Mouse (Mus musculus) lung, postnatal 10 days (tissue): ENCODE data around the gene Slc25a25.
A peak's percentile ranks its signal among the peaks of the same experiment; 100 is the strongest.

ENCODE experiments used
- DNase-seq: peaks from one replicate; pipeline ENCODE4 v3.0.0; 2021

The Slc25a25 gene

DNA sequence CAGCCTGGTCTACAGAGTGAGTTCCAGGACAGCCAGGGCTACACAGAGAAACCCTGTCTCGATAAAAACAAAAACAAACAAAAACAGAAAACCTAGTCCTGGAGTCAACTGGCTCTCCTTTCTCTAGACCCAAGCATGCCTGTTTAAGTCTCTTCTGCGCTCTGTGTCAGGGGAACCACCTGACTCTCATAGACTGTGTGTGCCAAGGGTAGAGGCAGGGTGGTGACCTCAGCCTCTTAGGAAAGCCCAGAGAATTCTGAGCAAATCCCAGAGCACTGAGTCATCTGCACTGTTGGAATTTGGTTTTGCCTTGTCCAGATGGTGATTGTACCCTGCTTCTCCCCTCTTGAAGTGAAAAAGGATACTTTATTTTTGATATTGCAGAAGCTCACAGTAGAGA lies 7.1 kb upstream of the Slc25a25 start:
- DNase-seq, result peak; percentile 51

DNA sequence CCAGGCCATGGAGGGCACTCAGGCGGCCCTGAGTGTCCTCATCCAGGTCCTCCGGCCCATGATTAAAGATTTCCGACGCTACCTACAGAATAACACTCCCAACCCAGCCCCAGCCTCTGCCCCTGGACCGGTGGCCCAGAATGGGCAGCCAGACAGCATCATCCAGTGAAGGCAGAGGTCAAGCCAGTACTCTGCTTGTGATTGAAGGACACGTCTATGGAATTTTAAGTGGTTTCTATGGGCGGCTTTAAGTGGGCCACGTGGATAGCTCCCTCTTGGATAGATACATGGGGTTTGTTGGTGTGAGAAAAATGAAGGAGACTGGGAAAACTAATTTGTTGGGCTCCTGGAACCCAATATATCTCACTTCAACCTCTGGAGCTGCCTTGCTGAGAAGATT lies 3.9 kb upstream of the Slc25a25 start:
- DNase-seq, result peak; percentile 40

DNA sequence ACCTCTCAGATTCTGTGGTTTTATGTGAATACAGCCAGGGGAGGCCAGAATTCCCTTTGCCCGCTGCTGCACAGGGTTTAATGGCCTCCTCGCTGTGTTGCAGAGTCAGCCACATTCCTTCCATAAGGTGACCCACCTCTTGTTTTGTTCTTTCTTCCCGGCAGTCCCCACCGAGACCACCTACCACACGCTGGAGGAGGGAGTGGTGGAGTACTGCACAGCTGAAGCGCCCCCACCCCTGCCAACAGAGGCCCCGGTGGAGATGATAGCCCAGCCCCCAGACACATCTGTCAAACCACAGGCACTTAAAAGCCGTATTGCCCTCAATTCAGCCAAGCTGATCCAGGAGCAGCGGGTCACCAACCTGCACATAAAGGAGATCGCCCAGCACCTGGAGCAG lies 3.4 kb upstream of the Slc25a25 start:
- no peak for DNase-seq

DNA sequence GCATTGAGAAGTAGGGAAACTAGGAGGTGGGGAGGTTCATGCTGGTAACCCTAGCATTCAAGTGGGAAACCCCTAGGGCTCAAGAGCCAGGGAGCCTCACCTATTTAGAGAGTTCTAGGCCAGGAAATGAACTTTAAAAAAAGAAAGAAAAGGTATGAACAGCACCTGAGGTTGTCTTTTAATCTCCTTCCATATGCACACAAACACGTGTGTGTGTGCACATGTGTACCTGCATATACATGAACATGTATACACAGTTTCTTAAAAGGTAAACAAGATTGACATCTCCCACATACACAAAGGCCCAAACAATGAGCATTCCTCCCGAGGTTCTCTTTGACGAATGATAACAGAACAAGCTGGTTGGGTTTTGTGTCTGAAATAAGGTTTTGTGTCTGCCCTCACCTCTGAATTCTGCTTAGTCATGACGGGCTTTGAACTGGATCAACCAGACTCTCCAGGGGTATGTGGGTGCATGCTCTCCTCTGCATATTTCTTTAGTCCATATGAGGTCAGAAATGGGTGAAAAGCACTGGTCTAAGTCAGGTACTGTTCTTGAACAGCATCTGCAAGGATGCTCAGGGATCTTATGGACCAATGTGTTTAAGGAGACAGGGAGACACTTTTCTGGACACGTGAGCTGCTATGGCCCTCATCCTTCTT lies 2.5 kb upstream of the Slc25a25 start:
- DNase-seq, result no peak

DNA sequence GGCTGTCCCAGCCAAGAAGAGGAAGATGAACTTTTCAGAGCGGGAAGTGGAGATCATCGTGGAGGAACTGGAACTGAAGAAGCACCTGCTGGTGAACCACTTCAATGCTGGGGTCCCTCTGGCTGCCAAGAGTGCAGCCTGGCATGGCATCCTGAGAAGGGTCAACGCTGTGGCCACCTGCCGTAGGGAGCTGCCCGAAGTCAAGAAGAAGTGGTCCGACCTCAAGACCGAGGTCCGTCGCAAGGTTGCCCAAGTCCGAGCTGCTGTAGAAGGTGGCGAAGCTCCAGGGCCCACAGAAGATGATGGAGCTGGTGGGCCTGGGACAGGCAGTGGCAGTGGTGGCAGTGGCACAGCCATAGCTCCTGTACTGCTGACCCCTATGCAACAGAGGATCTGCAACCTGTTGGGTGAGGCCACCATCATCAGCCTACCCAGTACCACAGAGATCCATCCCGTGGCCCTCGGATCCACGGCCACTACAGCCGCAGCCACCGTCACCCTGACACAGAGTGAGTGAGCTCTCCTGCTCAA lies 1.3 kb upstream of the Slc25a25 start:
- DNase-seq, result no peak

DNA sequence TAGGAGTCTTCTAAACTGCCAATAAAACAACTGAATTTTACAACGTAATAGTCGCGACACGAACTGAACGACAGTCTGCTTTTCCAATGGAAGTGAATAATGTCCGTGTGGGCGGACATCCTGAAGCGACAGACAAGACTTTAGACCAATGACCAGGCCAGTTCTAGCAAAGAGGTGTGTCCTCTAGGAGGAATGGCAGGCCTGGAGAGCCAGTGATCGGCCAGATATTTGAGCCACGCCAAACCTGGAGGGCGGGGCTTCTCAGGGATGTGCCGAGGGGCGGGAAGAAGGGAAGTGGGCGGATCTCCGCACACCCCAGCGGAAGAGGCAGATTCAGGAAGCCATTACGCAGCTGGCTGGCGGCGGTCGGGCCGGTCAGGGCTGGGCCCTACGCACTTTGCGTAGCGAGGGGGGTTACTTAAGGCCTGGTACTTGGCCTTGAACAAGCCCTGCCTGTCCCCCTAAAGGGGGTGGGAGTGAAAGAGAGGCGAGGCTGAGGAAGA lies 676 bp upstream of the Slc25a25 start:
- DNase-seq, result peak; percentile 99

DNA sequence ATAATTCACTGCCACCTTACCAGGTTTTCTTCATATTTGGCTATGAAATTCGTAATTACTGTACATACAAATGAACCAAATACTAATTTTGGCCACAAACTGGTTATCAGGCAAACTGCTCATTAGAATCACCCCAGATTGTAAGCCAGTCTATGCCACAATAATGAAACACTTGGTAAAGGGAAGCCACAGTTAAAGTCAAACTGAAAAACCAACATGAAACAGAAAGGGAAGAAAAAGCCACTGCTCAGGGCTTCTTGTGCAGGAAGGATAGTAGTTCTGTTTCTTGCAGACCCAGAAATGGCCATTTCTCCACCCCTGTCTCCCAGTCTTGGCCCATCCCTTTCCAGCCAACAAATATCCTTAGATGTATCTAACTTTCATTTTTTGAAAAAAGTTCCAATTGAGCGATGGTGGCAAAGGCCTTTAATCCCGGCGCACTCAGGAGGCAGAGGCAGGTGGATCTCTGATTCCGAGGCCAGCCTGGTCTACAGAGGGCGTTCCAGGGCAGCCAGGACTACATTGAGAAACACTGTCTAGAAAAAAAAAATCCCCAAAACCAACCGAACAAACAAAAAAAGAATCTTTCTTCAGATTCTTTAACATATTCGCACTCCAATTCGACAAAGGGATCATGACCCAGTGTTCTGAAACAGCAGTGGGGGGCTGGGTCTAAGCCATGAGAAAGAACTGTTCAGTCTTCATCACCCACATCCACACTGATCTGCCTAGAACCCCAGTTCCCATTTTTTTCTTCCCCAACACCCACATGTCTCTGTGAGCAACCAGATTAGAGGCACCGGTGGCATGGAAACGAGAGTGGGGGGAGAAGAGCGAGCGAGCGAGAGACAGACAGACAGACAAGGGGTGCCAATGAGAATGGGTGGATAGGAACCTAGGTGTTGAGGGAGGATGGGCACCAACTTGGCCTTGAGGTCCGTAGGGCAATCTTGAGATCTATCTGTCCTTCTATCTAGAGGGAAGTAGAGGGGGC lies 1.2 kb downstream of the Slc25a25 start, which contains the start of gene Naif1:
Naif1 (plus strand) TSS at position 697 of the 994 bp plus-strand sequence.
- no peak for DNase-seq

DNA sequence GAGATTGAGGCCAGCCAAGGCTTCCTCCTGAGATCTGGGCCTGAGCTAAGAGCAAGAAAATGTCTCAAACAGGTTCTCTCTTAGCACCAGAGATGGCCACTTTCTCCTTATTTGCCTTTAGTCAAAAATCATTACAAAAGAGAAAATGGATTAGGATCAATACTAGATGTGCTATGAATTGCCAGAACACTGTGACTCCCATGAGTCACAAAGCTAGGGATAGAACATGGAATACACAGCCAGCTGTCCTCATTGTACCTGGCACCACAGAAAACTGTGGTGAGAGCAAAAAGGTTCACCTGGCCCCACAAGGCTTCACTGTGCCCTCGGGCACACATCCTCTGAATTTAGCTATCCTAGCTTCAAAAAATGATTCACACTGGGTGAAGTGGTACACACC lies 2.8 kb downstream of the Slc25a25 start:
- DNase-seq, result no peak

DNA sequence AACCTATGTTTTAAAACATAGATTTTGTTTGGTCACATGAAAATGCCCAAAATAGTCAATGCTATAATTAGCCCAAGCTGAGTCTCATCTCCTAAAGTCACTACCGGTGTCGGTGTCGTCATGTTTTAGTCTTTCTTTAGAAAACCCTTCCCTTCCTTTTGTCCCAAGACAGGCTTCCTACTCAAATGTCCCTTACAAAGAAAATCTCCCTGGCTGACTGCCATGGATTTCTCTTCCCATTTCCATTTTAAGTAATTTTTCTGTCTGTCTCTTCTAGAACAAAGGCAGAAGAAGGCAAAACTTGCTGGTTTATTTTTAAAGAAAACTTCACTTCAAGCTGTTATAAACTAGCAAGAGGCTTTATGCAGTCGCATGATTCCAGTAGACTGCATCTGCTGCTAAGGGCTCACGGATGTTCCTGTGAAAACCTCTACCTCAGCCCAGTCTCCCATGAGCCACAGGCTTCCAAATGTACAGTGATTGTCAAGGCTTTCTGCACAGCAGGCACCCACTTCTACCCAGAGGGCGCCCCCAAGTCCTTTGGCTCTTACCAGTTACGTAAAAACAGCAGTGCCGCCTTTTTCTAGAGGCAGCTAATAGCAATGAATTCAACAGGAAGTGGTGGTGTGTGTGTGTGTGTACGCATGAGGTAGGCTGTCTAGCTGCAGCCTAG lies 3.8 kb downstream of the Slc25a25 start:
- peak; percentile 73 for DNase-seq

DNA sequence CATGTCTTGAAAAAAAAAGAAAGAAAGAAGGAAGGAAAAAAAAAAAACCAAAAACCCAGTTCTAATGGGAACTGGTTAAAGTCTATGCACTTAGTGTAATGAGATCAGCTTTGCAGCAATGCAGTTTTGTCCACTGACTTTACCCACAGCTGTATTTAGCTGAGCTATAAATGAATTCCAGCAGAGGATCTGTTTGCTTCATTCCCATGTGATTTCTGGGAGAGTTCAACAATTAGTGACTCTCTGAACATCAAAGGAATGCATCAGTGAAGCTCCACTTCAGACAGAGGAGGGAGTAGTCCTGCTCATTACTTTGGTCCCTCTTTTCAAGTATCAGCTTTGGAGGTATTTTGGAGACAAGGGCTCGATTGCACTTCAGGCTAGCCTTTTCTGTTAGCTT lies 5.7 kb downstream of the Slc25a25 start:
- no peak for DNase-seq

DNA sequence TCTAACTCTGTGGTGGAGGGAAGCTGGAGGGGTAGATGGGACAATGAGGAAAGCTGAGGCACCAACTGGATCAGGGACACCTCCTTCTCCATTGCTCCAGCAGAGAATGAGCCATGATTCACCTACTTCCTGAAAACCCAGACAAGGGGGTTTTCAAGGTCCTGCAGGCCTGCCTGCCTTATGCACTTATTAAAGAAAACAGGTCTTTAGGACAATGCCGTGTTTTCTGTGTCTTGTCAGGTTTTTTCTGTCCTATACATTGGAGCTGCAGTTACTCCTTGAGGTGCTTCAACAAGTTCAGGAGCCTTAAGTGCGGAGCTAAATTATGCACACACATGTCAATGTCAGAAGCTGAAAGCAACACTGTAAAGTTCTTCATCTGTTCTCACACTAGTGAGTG lies 9.7 kb downstream of the Slc25a25 start:
- no peak for DNase-seq

DNA sequence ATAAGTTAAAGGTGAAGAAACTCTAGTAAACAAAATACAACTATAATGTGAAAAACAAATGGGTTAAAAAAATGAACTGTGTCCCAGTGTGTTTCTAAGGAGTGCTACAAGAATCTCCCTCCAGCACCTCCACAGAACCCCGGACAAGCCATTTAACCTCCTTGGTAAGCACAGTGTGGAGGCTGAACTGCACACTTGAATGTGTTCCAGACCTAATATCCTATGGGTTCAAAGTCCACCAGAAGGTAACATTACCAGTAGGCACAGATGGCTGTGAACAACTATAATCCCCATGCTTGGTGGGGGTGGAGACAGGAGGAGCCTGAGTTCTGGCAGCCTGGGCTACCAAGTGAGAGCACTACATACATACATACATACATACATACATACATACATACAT lies 10.6 kb downstream of the Slc25a25 start:
- DNase-seq, result no peak

DNA sequence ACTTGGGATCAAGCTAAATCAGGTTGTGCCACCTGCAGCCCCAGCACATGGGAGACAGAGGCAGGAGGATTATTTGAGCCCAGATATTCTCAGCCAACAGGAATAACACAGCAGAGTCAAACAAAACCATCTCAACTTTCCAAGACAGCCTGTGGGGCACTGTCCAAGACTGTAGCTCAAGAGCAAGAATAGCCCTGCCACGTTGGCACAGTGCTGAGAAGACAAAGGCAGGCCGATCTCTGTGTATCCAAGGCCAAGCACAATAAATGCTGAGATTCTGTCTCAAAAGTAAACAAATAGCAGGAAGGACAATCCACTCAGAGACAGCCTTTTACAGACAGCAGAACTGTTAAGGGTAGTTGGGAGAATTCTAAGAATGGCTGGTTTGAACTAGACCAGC lies 11.1 kb downstream of the Slc25a25 start:
- DNase-seq, result peak; percentile 58

DNA sequence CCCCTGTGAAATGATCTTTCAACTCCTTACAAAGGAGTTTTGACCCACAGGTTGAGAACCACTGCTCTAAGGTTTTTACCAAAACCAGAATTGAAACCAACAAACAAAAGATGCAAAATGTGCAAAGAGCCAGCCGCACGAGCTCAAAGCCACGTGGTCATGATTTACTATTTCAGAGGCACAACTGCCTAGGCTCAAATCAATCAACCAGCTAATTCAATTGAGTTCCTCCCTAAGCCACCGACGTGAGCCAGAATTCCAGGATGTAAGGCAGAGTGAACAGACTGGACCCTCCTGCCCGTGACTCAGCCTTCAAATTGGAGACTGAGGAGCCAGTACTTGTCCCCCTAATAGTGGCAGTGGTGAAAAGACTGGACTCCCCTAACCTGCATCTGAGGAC lies 12.1 kb downstream of the Slc25a25 start:
- no peak for DNase-seq

DNA sequence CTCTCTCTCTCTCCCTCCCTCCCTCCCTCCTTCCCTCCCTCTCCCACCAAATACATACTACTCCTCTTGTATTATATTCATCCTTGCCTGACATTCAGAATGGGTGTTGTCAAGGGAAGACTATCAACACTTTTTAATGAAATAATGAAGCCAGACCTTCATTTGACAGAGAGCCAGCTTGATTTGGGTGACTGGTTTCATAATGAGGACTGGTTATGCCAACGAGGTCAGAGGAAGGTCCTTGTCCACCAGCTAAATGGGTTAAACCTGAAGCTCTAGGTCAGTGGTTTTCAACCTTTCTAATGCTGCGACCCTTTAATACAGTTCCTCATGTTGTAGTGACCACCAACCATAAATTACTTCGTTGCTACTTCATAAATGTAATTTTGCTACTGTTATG lies 12.5 kb downstream of the Slc25a25 start:
- DNase-seq, result no peak

DNA sequence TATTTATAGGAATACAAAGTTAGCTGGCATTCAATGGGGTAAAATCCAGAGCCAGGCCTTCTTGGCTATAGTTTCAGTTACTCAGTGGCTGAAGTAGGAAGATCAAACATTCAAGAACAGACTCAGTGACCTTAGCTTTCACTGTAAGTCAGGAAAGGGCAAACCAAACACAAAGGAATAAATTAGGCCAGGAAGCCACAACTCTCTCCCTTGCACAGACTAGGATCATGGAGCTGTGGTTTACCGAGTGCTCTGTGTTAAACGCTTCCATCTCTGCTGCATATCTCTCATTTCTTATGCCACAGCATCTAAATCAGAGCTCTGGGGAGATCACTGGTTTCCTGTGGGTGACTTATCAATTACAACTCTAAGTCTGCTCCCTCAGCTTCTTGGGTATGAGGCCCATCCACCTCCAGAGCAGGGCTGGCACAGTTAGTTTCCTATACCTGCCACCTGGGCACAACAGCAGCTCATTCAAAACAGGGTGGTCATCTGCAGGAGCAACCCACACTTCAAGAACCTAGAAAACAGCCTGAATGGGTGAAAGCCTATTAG lies 13.6 kb downstream of the Slc25a25 start:
- DNase-seq, result no peak

DNA sequence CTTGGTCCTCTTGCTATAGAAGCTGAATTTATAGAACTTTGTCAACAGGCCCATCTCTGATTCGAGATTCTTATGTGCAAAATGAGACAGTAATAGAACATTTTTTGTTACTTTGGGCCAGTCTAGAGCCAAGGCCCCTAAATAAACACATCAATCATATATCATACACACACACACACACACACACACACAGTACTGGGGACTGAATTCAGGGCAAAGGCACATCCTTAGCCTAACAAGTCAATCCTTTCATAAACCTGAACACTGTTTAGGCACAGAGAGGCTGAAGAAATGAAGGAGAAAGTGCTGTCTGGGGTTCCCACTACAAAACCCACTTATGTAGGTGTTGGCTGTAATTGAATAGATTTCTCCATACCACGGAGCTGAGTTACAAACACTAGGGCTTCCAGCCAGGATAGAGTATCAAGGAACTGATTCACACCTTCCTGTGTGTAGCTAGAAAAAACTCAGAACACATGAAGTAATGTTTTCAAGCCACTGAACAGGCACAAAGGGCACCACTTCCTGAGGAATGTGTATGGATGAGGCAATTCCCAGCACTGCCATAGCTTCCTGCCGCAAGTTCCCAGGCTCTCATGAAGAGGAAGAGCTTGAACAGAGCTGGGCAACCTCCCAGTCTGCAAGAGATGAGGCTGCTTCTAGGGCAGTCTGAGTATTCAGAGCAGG lies 14.4 kb downstream of the Slc25a25 start:
- DNase-seq, result peak; percentile 72

DNA sequence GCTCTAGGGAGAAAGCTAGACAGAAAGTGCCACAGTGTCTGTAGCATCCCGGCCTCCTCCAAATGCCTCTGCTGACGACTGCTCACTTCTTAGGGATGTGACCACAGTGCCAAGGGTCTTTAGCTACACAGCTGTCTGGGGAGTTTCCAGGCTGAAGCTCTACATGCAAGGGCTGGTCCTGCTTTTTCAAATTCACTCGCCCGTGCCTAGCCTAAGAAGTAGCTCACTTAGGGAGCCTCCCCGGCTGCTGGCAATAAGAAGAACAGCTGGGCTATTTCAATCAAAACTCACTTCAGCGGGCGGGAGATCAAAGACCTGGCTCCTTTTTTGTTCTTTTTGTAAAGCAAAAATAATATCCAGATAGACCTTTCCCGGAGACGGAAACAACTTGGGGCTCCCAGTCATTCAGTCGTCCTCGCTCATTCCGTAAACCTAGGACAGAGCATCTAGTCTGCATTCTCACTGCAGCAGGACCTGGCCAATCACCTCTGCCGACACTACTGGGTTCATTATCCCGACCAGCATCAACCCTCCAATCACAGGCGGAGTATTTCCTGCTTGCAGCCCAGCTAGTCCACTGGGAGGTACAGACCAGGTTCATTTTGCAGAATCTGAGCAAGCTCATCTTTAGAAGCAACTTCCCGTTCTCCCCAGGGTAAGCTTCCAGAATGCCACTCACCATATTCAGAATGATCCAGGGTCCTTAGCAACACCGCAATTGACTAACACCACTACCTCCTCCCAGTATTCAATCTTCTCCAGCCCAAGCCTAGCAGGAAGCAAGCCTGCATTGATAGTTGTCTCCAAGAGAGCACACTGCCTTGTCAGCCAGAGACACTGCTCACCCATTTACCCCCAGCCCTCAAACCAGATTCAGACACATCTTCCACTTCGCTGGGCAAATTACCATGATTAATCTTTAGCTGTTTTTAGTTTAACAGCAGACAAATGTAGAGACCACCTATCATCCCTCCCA lies 20.3 kb downstream of the Slc25a25 start:
- peak; percentile 82 for DNase-seq

DNA sequence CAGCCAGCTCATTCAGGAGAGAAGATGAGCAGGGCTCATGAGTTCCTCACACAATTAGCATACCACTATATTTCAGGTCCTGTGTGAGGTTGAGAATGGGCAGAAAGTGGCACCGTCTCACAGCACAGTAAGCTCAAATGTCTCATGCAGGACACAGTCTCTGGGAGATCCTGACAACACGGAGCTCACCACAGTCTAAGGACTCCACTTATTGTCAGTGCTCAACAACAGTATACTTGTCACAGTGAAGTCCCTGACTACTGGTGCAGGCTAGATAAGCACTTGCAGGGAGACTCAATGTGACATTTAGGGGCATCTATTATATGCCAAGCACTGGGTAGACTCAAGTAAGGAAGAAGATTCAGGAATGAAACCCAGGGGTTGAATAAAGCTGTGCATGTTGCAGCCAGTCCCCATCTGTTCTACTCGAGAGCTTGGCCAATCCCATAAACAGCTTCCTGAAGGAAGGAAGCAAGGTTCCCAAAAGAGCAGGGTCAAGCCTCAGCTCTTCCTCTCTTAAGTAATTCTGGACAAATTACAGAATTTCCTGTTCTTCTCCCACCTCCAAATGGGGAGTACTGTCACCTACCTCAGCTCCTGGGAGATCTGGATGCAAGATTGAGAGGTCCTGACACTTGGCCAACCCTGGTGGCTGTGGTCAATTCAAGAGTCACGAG lies 21.9 kb downstream of the Slc25a25 start:
- DNase-seq, result no peak

DNA sequence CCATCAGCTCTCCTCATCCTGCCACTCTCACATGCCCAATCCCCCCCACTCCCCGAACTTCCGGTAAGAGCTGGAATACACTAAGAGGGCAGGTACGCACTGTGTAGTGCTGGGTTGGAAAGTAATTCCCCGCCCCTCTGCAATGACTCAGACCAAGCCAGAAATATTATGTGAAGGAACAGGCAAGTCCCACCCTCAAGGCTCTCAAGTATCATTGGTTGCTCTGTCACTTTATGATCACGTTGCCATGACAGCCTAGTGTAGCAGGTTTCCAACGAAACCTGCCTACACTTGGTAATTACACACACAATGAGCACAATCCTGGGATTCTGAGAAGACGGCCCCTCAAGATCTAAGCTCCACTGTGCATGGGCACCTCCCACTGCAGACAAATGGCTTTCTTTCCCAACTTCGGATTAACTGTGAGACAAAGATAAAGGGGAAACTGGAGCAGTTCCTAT lies 23.0 kb downstream of the Slc25a25 start:
- peak; percentile 67 for DNase-seq
